ENCODE assay signal across 8 mouse cellular contexts in the genomic region with DNA sequence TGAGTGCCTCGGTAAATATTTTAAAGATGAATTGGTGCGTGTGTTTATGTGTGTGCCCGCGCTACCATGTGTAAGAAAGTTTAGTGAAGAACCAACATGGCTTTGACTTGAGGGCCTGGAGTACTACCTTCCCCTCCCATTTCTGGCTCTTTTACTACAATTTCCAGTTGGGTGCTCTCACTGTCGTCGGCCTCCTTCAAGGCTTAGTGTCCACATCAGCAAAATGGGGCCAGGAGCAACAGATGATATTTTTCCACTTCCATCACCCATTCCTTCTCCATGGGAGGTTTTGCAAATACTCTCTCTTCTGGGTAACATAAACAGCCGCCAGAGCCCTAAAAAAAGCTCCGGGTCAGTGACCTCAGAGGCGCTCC. TPM values are rescaled to one million over a fixed set of nuclear protein-coding genes. Genes with fewer than 3 reads are reported as not detected.
A peak's percentile ranks its signal among the peaks of the same experiment; 100 is the strongest.
DNase-seq lines count a peak whose midpoint lies in the region; ATAC-seq and TF ChIP-seq lines count a peak whose summit lies in the region.

No protein-coding gene starts in this region.

- H3K4me2 ChIP-seq in liver, embryonic 12.5 days, result peak overlapping the region; percentile 96
- peak overlapping the region; percentile 66 for H3K4me2 ChIP-seq in stomach, embryonic 16.5 days (ENCODE audit: low read depth, low read length)

- peak overlapping the region; percentile 99 for H3K27ac ChIP-seq in cerebellum, adult 2 months (ENCODE audit: insufficient read depth, low read length)
- H3K27ac ChIP-seq in spleen, adult 2 months (ENCODE audit: insufficient read depth, low read length), result peak overlapping the region; percentile 88
- H3K27ac ChIP-seq in liver, embryonic 12.5 days, result peak overlapping the region; percentile 83
- peak overlapping the region; percentile 96 for H3K27ac ChIP-seq in stomach, embryonic 16.5 days (ENCODE audit: low read length)

- ATAC-seq in liver, embryonic 12.5 days, result peak; percentile 13; the same call in 1 of the 2 replicates
- no peak for ATAC-seq in stomach, embryonic 16.5 days (ENCODE audit: insufficient read depth, low FRiP score)

- H3K9ac ChIP-seq in liver, embryonic 12.5 days, result peak overlapping the region; percentile 76
- H3K9ac ChIP-seq in stomach, embryonic 16.5 days (ENCODE audit: low read length), result peak overlapping the region; percentile 91

- DNase-seq in cerebellum, adult 2 months, result no peak
- no peak for DNase-seq in cerebellum, adult 9-11 months
- DNase-seq in spleen, adult 2 months (ENCODE audit: low read depth in 1 of 2, low spot score in 2 of 2), result no peak
- no peak for DNase-seq in spleen, adult 18-20 months
- no peak for DNase-seq in cerebellum, postnatal 14 days
- DNase-seq in adrenal gland, postnatal 14 days, result no peak

- H3K27me3 ChIP-seq in cerebellum, adult 2 months (ENCODE audit: control insufficient read depth, insufficient read depth, low read length), result no peaks in the 10 kb centered on the region
- H3K27me3 ChIP-seq in spleen, adult 2 months (ENCODE audit: control insufficient read depth, insufficient read depth, low read length), result peaks cover 7% of the 10 kb centered on the region
- peaks cover 39% of the 10 kb centered on the region for H3K27me3 ChIP-seq in liver, embryonic 12.5 days (replicated peaks)
- H3K27me3 ChIP-seq in stomach, embryonic 16.5 days (ENCODE audit: control insufficient read depth, insufficient read depth, low read length), result no peaks in the 10 kb centered on the region

- WGBS in cerebellum, adult 2 months, result 19% methylated on average over 9 of the region's 9 CpGs
- 12% methylated on average over 9 of the region's 9 CpGs for WGBS in spleen, adult 2 months
- WGBS in liver, embryonic 12.5 days (ENCODE audit: insufficient replicate concordance), result 15% methylated on average over 9 of the region's 9 CpGs
- 11% methylated on average over 9 of the region's 9 CpGs for WGBS in stomach, embryonic 16.5 days

- no peaks in the 10 kb centered on the region for H3K9me3 ChIP-seq in liver, embryonic 12.5 days (replicated peaks)
- no peaks in the 10 kb centered on the region for H3K9me3 ChIP-seq in stomach, embryonic 16.5 days (replicated peaks; ENCODE audit: control insufficient read depth, low read length)

- TF ChIP-seq POLR2A in cerebellum, adult 2 months (IDR thresholded peaks at IDR 0.05; ENCODE audit: borderline replicate concordance, insufficient read depth, low read length), result no peak
- TF ChIP-seq POLR2A in spleen, adult 2 months (IDR thresholded peaks at IDR 0.05; ENCODE audit: low read depth, low read length), result no peak

- peak overlapping the region; percentile 71 for H3K4me3 ChIP-seq in cerebellum, adult 2 months (replicated peaks; ENCODE audit: insufficient read depth, low read depth, low read length)
- peak overlapping the region; percentile 64 for H3K4me3 ChIP-seq in spleen, adult 2 months (ENCODE audit: extremely low read depth, insufficient read depth, insufficient read length)
- peak overlapping the region; percentile 76 for H3K4me3 ChIP-seq in liver, embryonic 12.5 days
- H3K4me3 ChIP-seq in stomach, embryonic 16.5 days (replicated peaks; ENCODE audit: low read length), result peak overlapping the region; percentile 72

- no peak for TF ChIP-seq CTCF in cerebellum, adult 2 months (IDR thresholded peaks at IDR 0.05; ENCODE audit: borderline replicate concordance, insufficient read depth, low read depth, low read length)
- no peak for TF ChIP-seq CTCF in spleen, adult 2 months (IDR thresholded peaks at IDR 0.05; ENCODE audit: extremely low read depth, insufficient read depth, insufficient read length, insufficient replicate concordance)

- H3K36me3 ChIP-seq in spleen, adult 2 months (ENCODE audit: control insufficient read depth, insufficient read depth, low read length), result no peaks in the 10 kb centered on the region
- no peaks in the 10 kb centered on the region for H3K36me3 ChIP-seq in liver, embryonic 12.5 days
- no peaks in the 10 kb centered on the region for H3K36me3 ChIP-seq in stomach, embryonic 16.5 days (ENCODE audit: control insufficient read depth, insufficient read depth, low read length)

- peaks cover 7% of the 10 kb centered on the region; the same call in 1 of the 2 replicates for H3K4me1 ChIP-seq in cerebellum, adult 2 months (ENCODE audit: control insufficient read depth, insufficient read depth, low read length)
- H3K4me1 ChIP-seq in spleen, adult 2 months (ENCODE audit: control insufficient read depth, insufficient read depth, insufficient read length), result peaks cover 5% of the 10 kb centered on the region
- H3K4me1 ChIP-seq in liver, embryonic 12.5 days, result peaks cover 33% of the 10 kb centered on the region
- peaks cover 26% of the 10 kb centered on the region for H3K4me1 ChIP-seq in stomach, embryonic 16.5 days (ENCODE audit: control insufficient read depth, insufficient read depth, low read length)

RNA-seq across cellular contexts. Expression of a gene that starts 0.6 kb away (rescaled TPM):
- 77.0 and 85.3 TPM in 2 replicates for polyA plus RNA-seq in cerebellum, adult 2 months (2012; rRNA removed)
- polyA plus RNA-seq in spleen, adult 2 months (2012; rRNA removed), result 10.3 and 17.3 TPM in 2 replicates
- 14.0 and 14.1 TPM in 2 replicates for polyA plus RNA-seq in liver, embryonic 12.5 days (2016; fragmentation: Nextera tagmentation; extraction: Ambion mirVana)
- polyA plus RNA-seq in stomach, embryonic 16.5 days (2015; fragmentation: Nextera tagmentation; extraction: Ambion mirVana), result 16.7 and 17.2 TPM in 2 replicates
- total RNA-seq in adrenal gland, postnatal 14 days (2021), result 68.1 and 74.7 TPM in 2 replicates
